Mouse (Mus musculus) midbrain, embryonic 14.5 days (tissue): Measurements from ENCODE around the gene Gm20390. TPM values are rescaled to one million over a fixed set of nuclear protein-coding genes. Genes with fewer than 3 reads are reported as not detected.

Experiments
- ATAC-seq: fragments of 200-750 bp; cut with Nextera tagmentation; 2 replicates; pipeline ENCODE4 v1.8.0; 2017; ENCODE audit warnings: moderate number of reproducible peaks, moderate library complexity; ENCODE audit not compliant: low FRiP score, low TSS enrichment
- DNase-seq: peaks from one replicate; pipeline ENCODE4 v3.0.0-alpha.2; 2015
- H3K27ac ChIP-seq: fragments of 300-500 bp; sonication (generic); replicated peaks from 2 replicates; pipeline ENCODE4 v1.5.1; 2014; ENCODE audit warnings: mild to moderate bottlenecking, low read depth, low read length, moderate library complexity
- H3K27me3 ChIP-seq: fragments of 300-500 bp; sonication (generic); 2 replicates; pipeline ENCODE4 v1.6.1; 2014; ENCODE audit warnings: low read length, control low read depth, mixed read lengths; ENCODE audit not compliant: control insufficient read depth, insufficient read depth
- H3K36me3 ChIP-seq: fragments of 300-500 bp; sonication (generic); 2 replicates; pipeline ENCODE4 v1.6.1; 2014; ENCODE audit warnings: low read length, control low read depth; ENCODE audit not compliant: control insufficient read depth, insufficient read depth
- H3K4me1 ChIP-seq: fragments of 300-500 bp; sonication (generic); 2 replicates; pipeline ENCODE4 v1.6.1; 2014; ENCODE audit warnings: mild to moderate bottlenecking, antibody characterized with exemption, low read length, control low read depth; ENCODE audit not compliant: control insufficient read depth, insufficient read depth
- H3K4me2 ChIP-seq: fragments of 300-500 bp; sonication (generic); 2 replicates; pipeline ENCODE4 v1.6.1; 2014; ENCODE audit warnings: mild to moderate bottlenecking, low read length, moderate library complexity
- H3K4me3 ChIP-seq: fragments of 300-500 bp; sonication (generic); replicated peaks from 2 replicates; pipeline ENCODE4 v1.5.1; 2014; ENCODE audit warnings: low read depth, low read length
- H3K9ac ChIP-seq: fragments of 300-500 bp; sonication (generic); replicated peaks from 2 replicates; pipeline ENCODE4 v1.6.1; 2014; ENCODE audit warnings: mild to moderate bottlenecking, low read length, moderate library complexity
- H3K9me3 ChIP-seq: fragments of 300-500 bp; sonication (generic); 2 replicates; pipeline ENCODE4 v1.6.1; 2016; ENCODE audit warnings: low read length, control low read depth, mixed read lengths; ENCODE audit not compliant: control insufficient read depth
- WGBS: fragments of 180-500 bp; shearing (Covaris S2); extraction: QIAGEN DNeasy Blood & Tissue Kit; methylation state at CpG from one replicate; pipeline ENCODE4 v1.1.7; 2014; 5-methylcytosine and 5-hydroxymethylcytosine counted together
- polyA plus RNA-seq: library from polyadenylated mRNA; unstranded; fragments of >200 nt; fragmentation: Nextera tagmentation; extraction: Ambion mirVana; gene quantifications from 2 replicates; pipeline ENCODE4 v1.2.1, GENCODE M21; 2014

The Gm20390 gene
- polyA plus RNA-seq = 269 and 321 TPM in 2 replicates

GRCm38 (mm10) chr11:93968005-93968847 is at the start of gene Gm20390, which contains the start of gene Nme1:
Gene Gm20390 (minus strand): TSS chr11:93968293.
Gene Nme1 (minus strand): TSS chr11:93968521.
- peak; percentile 99 for DNase-seq
- peaks cover 8% of the 10 kb centered on the region; the same call in 1 of the 2 replicates for H3K4me1 ChIP-seq
- H3K4me2 ChIP-seq = peak within 1 kb of the TSS; percentile 83
- H3K27me3 ChIP-seq = no peaks in the 10 kb centered on the region
- peak; percentile 95 for ATAC-seq
- WGBS = under 1% methylated on average over 40 of the region's 40 CpGs
- H3K36me3 ChIP-seq = peaks cover 26% of the 10 kb centered on the region
- H3K9me3 ChIP-seq = no peaks in the 10 kb centered on the region
- H3K4me3 ChIP-seq = peak within 1 kb of the TSS; percentile 82
- H3K27ac ChIP-seq = peak within 1 kb of the TSS; percentile 82
- peak within 1 kb of the TSS; percentile 81 for H3K9ac ChIP-seq

GRCm38 (mm10) chr11:94003346-94003745 is 35.3 kb upstream of the Gm20390 start:
- no peaks in the 10 kb centered on the region for H3K27me3 ChIP-seq
- no peaks in the 10 kb centered on the region for H3K9me3 ChIP-seq
- DNase-seq (no peak), ATAC-seq (no peak)
- no peak overlapping the region for H3K4me3 ChIP-seq
- H3K36me3 ChIP-seq = no peaks in the 10 kb centered on the region
- H3K9ac ChIP-seq = no peak overlapping the region
- peaks cover 2% of the 10 kb centered on the region; the same call in 1 of the 2 replicates for H3K4me1 ChIP-seq
- WGBS = 96% methylated on average over 2 of the region's 2 CpGs
- no peak overlapping the region for H3K4me2 ChIP-seq
- H3K27ac ChIP-seq = no peak overlapping the region

- no peak overlapping the region for H3K4me3 ChIP-seq
- DNase-seq (no peak), ATAC-seq (no peak)
- no peaks in the 10 kb centered on the region for H3K36me3 ChIP-seq
- peaks cover 25% of the 10 kb centered on the region for H3K4me1 ChIP-seq
- H3K27ac ChIP-seq = no peak overlapping the region
- no peak overlapping the region for H3K4me2 ChIP-seq
- H3K9ac ChIP-seq = no peak overlapping the region
- no peaks in the 10 kb centered on the region for H3K27me3 ChIP-seq
- H3K9me3 ChIP-seq = no peaks in the 10 kb centered on the region
Observed at GRCm38 (mm10) chr11:93999276-93999675, 31.2 kb upstream of the Gm20390 start.

GRCm38 (mm10) chr11:93997141-93997775 is 29.2 kb upstream of the Gm20390 start:
- Histone ChIP-seq H3K9ac (peak overlapping the region; percentile 27; the same call in 1 of the 2 replicates), H3K36me3 (no peaks in the 10 kb centered on the region), H3K27me3 (no peaks in the 10 kb centered on the region), H3K4me2 (peak overlapping the region; percentile 93), H3K4me3 (peak overlapping the region; percentile 84), H3K4me1 (peaks cover 25% of the 10 kb centered on the region), H3K9me3 (no peaks in the 10 kb centered on the region), H3K27ac (no peak overlapping the region)
- WGBS = 38% methylated on average over 13 of the region's 13 CpGs
- DNase-seq (no peak), ATAC-seq (no peak)

GRCm38 (mm10) chr11:93996306-93997140 is 28.4 kb upstream of the Gm20390 start:
- Histone ChIP-seq H3K27me3 (no peaks in the 10 kb centered on the region), H3K27ac (peak overlapping the region; percentile 92), H3K4me2 (peak overlapping the region; percentile 93), H3K9me3 (no peaks in the 10 kb centered on the region), H3K36me3 (no peaks in the 10 kb centered on the region), H3K4me3 (peak overlapping the region; percentile 84), H3K4me1 (peaks cover 25% of the 10 kb centered on the region), H3K9ac (peak overlapping the region; percentile 90)
- peak; percentile 68 for ATAC-seq
- DNase-seq = peak; percentile 20
- under 1% methylated on average over 58 of the region's 58 CpGs for WGBS

GRCm38 (mm10) chr11:93995720-93996305 is 27.7 kb upstream of the Gm20390 start, which contains the start of gene Spag9:
Gene Spag9 (plus strand): TSS chr11:93996091.
- H3K4me1 ChIP-seq = peaks cover 25% of the 10 kb centered on the region
- peak; percentile 93 for ATAC-seq
- H3K27me3 ChIP-seq = no peaks in the 10 kb centered on the region

GRCm38 (mm10) chr11:93995111-93995719 is 27.1 kb upstream of the Gm20390 start:
- WGBS = 10% methylated on average over 15 of the region's 15 CpGs
- ATAC-seq (peak; percentile 3; the same call in 1 of the 2 replicates), DNase-seq (no peak)
- Histone ChIP-seq H3K27ac (peak overlapping the region; percentile 92), H3K9me3 (no peaks in the 10 kb centered on the region), H3K9ac (peak overlapping the region; percentile 90), H3K27me3 (no peaks in the 10 kb centered on the region), H3K4me2 (peak overlapping the region; percentile 93), H3K4me1 (peaks cover 25% of the 10 kb centered on the region), H3K36me3 (no peaks in the 10 kb centered on the region), H3K4me3 (peak overlapping the region; percentile 84)

More at GRCm38 (mm10) chr11:93995720-93996305, 27.7 kb upstream of the Gm20390 start, which contains the start of gene Spag9:
- peak within 1 kb of the TSS; percentile 93 for H3K4me2 ChIP-seq
- under 1% methylated on average over 69 of the region's 70 CpGs for WGBS
- peak within 1 kb of the TSS; percentile 92 for H3K27ac ChIP-seq
- peak; percentile 98 for DNase-seq
- peak within 1 kb of the TSS; percentile 84 for H3K4me3 ChIP-seq
- no peaks in the 10 kb centered on the region for H3K36me3 ChIP-seq
- no peaks in the 10 kb centered on the region for H3K9me3 ChIP-seq
- peak within 1 kb of the TSS; percentile 90 for H3K9ac ChIP-seq
